Comparison of ENCODE assay signal across 10 mouse cellular contexts in the genomic region with DNA sequence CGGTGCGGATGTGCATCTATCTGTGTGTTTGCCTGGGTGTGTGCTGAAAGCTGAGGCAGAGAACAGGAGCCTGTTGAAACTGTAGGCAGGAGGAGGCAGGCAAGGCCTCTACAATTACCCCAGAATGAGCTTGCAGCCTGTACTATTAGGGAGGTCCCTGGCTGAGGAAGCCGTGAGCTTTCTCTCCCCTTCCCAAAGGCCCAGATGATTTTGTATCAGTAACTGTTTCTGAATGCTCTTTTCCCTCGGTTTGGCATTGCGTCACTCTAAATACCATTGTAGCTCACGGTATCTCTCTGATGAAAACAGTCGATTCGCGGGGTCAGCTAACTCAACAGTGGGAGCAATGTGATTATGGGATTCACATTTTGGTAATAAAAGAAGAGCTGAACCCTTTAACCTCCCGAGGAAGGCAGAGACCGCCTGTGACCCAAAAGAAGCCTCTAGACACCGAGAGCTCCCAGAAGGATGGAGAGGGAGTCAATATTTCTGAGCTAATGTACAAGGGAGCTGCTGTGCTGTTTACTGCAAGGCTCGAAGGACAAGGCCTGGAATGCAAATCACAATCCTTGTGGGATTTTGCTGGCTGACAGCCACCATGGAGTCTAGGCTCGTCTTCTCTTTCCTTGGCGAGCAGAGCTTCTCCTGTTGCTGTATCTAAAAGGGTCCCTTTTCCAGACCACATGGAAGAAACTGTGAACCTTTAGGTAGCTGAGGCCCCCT.
DNase-seq lines count a peak whose midpoint lies in the region; ATAC-seq lines count a peak whose summit lies in the region.
"Had no signal": no experiment of that assay in that cellular context is flagged by ENCODE, and none has a peak within 500 bp of the region (broad histone marks: within the 10 kb centered on the region; RNA-seq: fewer than 3 reads in every experiment).

No protein-coding gene starts in this region.

- H3K4me1 ChIP-seq in heart, embryonic 16.5 days (ENCODE audit: control insufficient read depth, insufficient read depth, low read length) = peaks cover 5% of the 10 kb centered on the region; the same call in 1 of the 2 replicates
- H3K4me1 ChIP-seq in limb, embryonic 15.5 days = peaks cover 37% of the 10 kb centered on the region
- H3K4me1 ChIP-seq: liver, embryonic 15.5 days had no signal

- H3K9ac ChIP-seq in heart, embryonic 16.5 days (ENCODE audit: low read length) = no peak overlapping the region
- no peak overlapping the region for H3K9ac ChIP-seq in limb, embryonic 15.5 days
- H3K9ac ChIP-seq: forebrain, embryonic 13.5 days; liver, embryonic 15.5 days had no signal

- no peaks in the 10 kb centered on the region for H3K9me3 ChIP-seq in heart, embryonic 16.5 days (replicated peaks; ENCODE audit: control insufficient read depth, low read length)
- no peaks in the 10 kb centered on the region for H3K9me3 ChIP-seq in limb, embryonic 15.5 days
- H3K9me3 ChIP-seq: forebrain, embryonic 13.5 days; liver, embryonic 15.5 days had no signal

- no peaks in the 10 kb centered on the region for H3K27me3 ChIP-seq in heart, embryonic 16.5 days (ENCODE audit: control insufficient read depth, insufficient read depth, low read length)
- H3K27me3 ChIP-seq in limb, embryonic 15.5 days = no peaks in the 10 kb centered on the region; the same call in 1 of the 2 replicates
- H3K27me3 ChIP-seq: forebrain, embryonic 13.5 days; liver, embryonic 15.5 days had no signal

- 0 out of 2 replicates have a peak overlapping the region, but pooled peaks have one; percentile 22 for H3K27ac ChIP-seq in heart, embryonic 16.5 days (ENCODE audit: low read length)
- peak overlapping the region; percentile 76 for H3K27ac ChIP-seq in limb, embryonic 15.5 days
- H3K27ac ChIP-seq: forebrain, embryonic 13.5 days; liver, embryonic 15.5 days had no signal

- 62% methylated on average over 15 of the region's 15 CpGs for WGBS in heart, embryonic 16.5 days
- WGBS in limb, embryonic 15.5 days = 47% methylated on average over 15 of the region's 15 CpGs

- H3K4me2 ChIP-seq in heart, embryonic 16.5 days (ENCODE audit: low read depth, low read length) = no peak overlapping the region
- H3K4me2 ChIP-seq in limb, embryonic 15.5 days = no peak overlapping the region
- H3K4me2 ChIP-seq: forebrain, embryonic 13.5 days; liver, embryonic 15.5 days had no signal

- H3K4me3 ChIP-seq in heart, embryonic 16.5 days (ENCODE audit: low read length) = no peak overlapping the region
- no peak overlapping the region for H3K4me3 ChIP-seq in limb, embryonic 15.5 days
- H3K4me3 ChIP-seq: forebrain, embryonic 13.5 days; liver, embryonic 15.5 days had no signal

- H3K36me3 ChIP-seq in heart, embryonic 16.5 days (ENCODE audit: control insufficient read depth, insufficient read depth) = no peaks in the 10 kb centered on the region
- H3K36me3 ChIP-seq in limb, embryonic 15.5 days = no peaks in the 10 kb centered on the region
- H3K36me3 ChIP-seq: liver, embryonic 15.5 days had no signal

- no peak for ATAC-seq in heart, embryonic 16.5 days (replicated peaks; ENCODE audit: extremely low read depth, insufficient read depth, low FRiP score)
- 0 out of 2 replicates have a peak, but pooled peaks have one; percentile 28 for ATAC-seq in limb, embryonic 15.5 days (ENCODE audit: insufficient number of reproducible peaks, low FRiP score, low TSS enrichment, low read depth)
- ATAC-seq: forebrain, embryonic 13.5 days had no signal

- DNase-seq in adrenal gland, postnatal 14 days = peak; percentile 45
- DNase-seq in adrenal gland, postnatal 25 days = no peak
- peak; percentile 44 for DNase-seq in lung, postnatal 10 days
- no peak for DNase-seq in lung, postnatal 36 days
- no peak for DNase-seq in right cerebral cortex, postnatal 36 days (ENCODE audit: low spot score in 2 of 2)
- no peak for DNase-seq in B cell, adult 2 months

Comparison
In these comparisons a context has a peak if more than half of its experiments do, and no peak if none do; other contexts are left out.
1. DNase-seq: peak in adrenal gland, postnatal 14 days (single experiment) and lung, postnatal 10 days (single experiment); none in adrenal gland, postnatal 25 days (single experiment), lung, postnatal 36 days (single experiment), right cerebral cortex, postnatal 36 days (0 of 2) and B cell, adult 2 months (0 of 2).